Mouse (Mus musculus) liver, adult 2 months (tissue): ENCODE measurements around the gene Bace1. TPM values are rescaled to one million over a fixed set of nuclear protein-coding genes. Genes with fewer than 3 reads are reported as not detected.

Experiments used
- DNase-seq: peaks from one replicate; pipeline ENCODE4 v3.0.0-alpha.2; 2011; ENCODE audit warnings: low read depth, low spot score; ENCODE audit errors: extremely low read depth
- H3K27ac ChIP-seq: fragments of 200-500 bp; replicated peaks from 2 replicates; pipeline ENCODE4 v1.5.1; 2012; ENCODE audit warnings: low read depth, mild to moderate bottlenecking, control low read depth, inconsistent platforms, low read length; ENCODE audit not compliant: insufficient read depth
- H3K27me3 ChIP-seq: fragments of 200-500 bp; 2 replicates; pipeline ENCODE4 v1.6.1; 2012; ENCODE audit warnings: mild to moderate bottlenecking, moderate library complexity, low read length, inconsistent platforms; ENCODE audit not compliant: control insufficient read depth, insufficient read depth
- H3K36me3 ChIP-seq: fragments of 200-500 bp; 2 replicates; pipeline ENCODE4 v1.6.1; 2012; ENCODE audit warnings: low read length, inconsistent platforms; ENCODE audit not compliant: control insufficient read depth, insufficient read depth
- H3K4me1 ChIP-seq: fragments of 200-500 bp; 2 replicates; pipeline ENCODE4 v1.6.1; 2011; ENCODE audit warnings: low read length; ENCODE audit not compliant: control insufficient read depth, insufficient read depth
- H3K4me3 ChIP-seq: fragments of 200-500 bp; 2 replicates; pipeline ENCODE4 v1.5.1; 2011; ENCODE audit warnings: low read depth, mild to moderate bottlenecking, control low read depth, low read length, moderate library complexity; ENCODE audit not compliant: insufficient read depth
- H3K79me2 ChIP-seq: fragments of 200-500 bp; 2 replicates; pipeline ENCODE4 v1.6.1; 2012; ENCODE audit warnings: inconsistent platforms, mild to moderate bottlenecking, low read length, moderate library complexity; ENCODE audit not compliant: control insufficient read depth, insufficient read depth
- H3K9ac ChIP-seq: fragments of 200-500 bp; 2 replicates; pipeline ENCODE4 v1.6.1; 2012; ENCODE audit warnings: low read depth, mild to moderate bottlenecking, control low read depth, inconsistent platforms, low read length
- CTCF ChIP-seq: fragments of 200-500 bp; IDR thresholded peaks from 2 replicates; pipeline ENCODE4 v1.5.1; 2011; ENCODE audit warnings: low read depth, low read length, control low read depth
- POLR2A ChIP-seq: fragments of 200-500 bp; IDR thresholded peaks from 2 replicates; pipeline ENCODE4 v1.6.1; 2011; ENCODE audit warnings: low read length, control low read depth; ENCODE audit not compliant: insufficient read depth; ENCODE audit errors: extremely low read depth
- WGBS: fragments of 180-500 bp; shearing (Covaris S2); methylation state at CpG from one replicate; pipeline ENCODE4 v1.1.7; 2018; 5-methylcytosine and 5-hydroxymethylcytosine counted together
- polyA plus RNA-seq: library from polyadenylated mRNA; depleted of rRNA; stranded (reverse); fragments of >200 nt; gene quantifications from 2 replicates; pipeline ENCODE4 v1.2.3, GENCODE M21; 2012
- total RNA-seq: library from RNA; depleted of rRNA; stranded (reverse); fragments of >200 nt; gene quantifications from 2 replicates; pipeline ENCODE4 v1.2.3, GENCODE M21; 2014

The Bace1 gene
- total and polyA plus RNA-seq, 2 experiments, result 7.6 to 24.1 TPM

DNA sequence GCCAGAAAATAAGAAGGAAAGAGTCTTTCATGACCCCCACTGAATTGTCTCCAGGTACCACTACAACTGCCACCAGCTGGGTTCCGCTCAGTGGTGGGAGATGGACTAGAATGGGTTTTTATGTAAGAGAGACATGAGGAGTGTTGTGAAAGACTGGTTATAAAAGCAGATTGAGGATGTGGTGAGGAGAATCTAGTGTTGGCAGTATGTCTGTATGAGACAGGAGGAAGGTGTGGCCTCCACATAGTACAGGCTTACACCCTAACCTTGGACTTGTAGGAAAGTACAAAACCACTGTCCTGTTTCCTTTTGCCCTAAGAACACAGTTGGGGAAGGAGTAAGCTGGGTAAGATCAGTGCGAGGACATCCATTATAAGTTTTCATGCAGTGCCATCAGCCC is 15.3 kb downstream of the Bace1 start:
- no peak for TF ChIP-seq CTCF
- TF ChIP-seq POLR2A, result no peak
- 94% methylated on average over 2 of the region's 2 CpGs for WGBS

DNA sequence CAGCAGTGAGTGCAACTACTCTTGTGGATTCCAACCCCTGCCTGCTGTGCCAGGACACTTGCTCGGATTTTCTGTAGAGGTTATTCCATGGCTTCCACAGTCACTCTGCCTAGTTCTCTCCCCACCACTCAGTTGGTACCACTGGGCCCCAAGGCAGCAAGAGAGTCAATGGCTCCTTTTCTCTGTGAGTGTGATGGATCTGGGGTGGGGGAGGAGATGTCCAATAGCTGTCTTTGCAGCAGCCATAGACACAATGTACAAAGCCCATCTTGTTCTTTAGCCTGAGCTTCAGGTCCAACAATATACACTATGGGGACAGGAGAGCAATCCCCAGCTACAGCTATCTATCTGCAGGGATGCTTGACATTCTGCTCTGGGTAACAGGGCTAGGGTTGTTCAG is 15.8 kb downstream of the Bace1 start:
- DNase-seq, result no peak
- no peaks in the 10 kb centered on the region for H3K27me3 ChIP-seq
- H3K79me2 ChIP-seq, result no peaks in the 10 kb centered on the region; the same call in 1 of the 2 replicates
- H3K9ac ChIP-seq, result no peak overlapping the region
- no peak overlapping the region for H3K4me3 ChIP-seq
- H3K36me3 ChIP-seq, result peaks cover 23% of the 10 kb centered on the region
- H3K27ac ChIP-seq, result no peak overlapping the region
- 85% methylated on average over 1 of the region's 1 CpGs for WGBS
- TF ChIP-seq CTCF (no peak), POLR2A (no peak)
- peaks cover 16% of the 10 kb centered on the region for H3K4me1 ChIP-seq

More for the DNA sequence above, 15.3 kb downstream of the Bace1 start:
- Histone ChIP-seq H3K79me2 (no peaks in the 10 kb centered on the region; the same call in 1 of the 2 replicates), H3K4me1 (peaks cover 20% of the 10 kb centered on the region), H3K27ac (no peak overlapping the region), H3K4me3 (no peak overlapping the region), H3K36me3 (peaks cover 19% of the 10 kb centered on the region), H3K27me3 (no peaks in the 10 kb centered on the region), H3K9ac (no peak overlapping the region)
- DNase-seq, result no peak

DNA sequence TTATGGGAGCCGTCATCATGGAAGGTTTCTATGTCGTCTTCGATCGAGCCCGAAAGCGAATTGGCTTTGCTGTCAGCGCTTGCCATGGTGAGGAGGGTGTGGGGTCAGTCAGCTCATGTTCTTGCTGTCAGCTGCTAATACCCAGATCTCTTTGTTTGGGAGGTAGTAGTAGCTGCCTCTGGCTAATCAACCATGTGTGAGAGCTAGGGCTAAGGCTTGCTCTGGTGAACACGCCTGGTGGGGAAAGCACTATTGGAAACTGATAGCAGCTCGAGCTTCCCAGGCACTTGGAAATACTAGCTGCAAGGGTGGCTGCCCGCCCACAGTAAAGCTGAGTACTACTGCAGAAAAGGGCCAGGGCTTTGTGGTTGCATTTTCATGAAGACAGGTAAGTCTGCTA is 21.0 kb downstream of the Bace1 start:
- Histone ChIP-seq H3K36me3 (peaks cover 59% of the 10 kb centered on the region), H3K27ac (no peak overlapping the region), H3K9ac (no peak overlapping the region), H3K79me2 (no peaks in the 10 kb centered on the region), H3K4me1 (no peaks in the 10 kb centered on the region), H3K4me3 (no peak overlapping the region), H3K27me3 (no peaks in the 10 kb centered on the region)
- DNase-seq, result no peak
- WGBS, result 94% methylated on average over 10 of the region's 10 CpGs
- TF ChIP-seq POLR2A (no peak), CTCF (no peak)

DNA sequence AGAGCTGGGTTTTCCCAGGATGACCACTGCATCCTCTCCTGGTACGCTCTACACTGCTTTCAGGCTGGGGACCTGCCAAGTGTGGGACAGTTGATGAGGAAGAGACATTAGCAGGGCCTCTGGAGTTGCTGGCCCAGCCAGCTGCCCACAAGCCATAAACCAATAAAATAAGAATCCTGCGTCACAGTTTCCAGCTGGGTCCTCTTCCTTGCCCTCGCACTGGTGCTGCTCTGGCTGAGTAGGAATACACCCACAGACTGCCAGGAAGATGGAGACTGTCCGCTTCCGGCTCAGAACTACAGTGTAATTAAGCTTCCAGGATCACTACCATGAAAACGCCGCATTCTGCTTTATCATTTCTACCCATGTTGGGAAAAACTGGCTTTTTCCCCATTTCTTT is 23.4 kb downstream of the Bace1 start:
- no peaks in the 10 kb centered on the region for H3K4me1 ChIP-seq
- H3K27me3 ChIP-seq, result no peaks in the 10 kb centered on the region
- TF ChIP-seq POLR2A, result no peak
- no peak for TF ChIP-seq CTCF
- WGBS, result 91% methylated on average over 7 of the region's 7 CpGs
- no peak overlapping the region for H3K27ac ChIP-seq
- DNase-seq, result no peak
- H3K79me2 ChIP-seq, result no peaks in the 10 kb centered on the region
- H3K9ac ChIP-seq, result no peak overlapping the region
- no peak overlapping the region for H3K4me3 ChIP-seq
- H3K36me3 ChIP-seq, result peaks cover 77% of the 10 kb centered on the region

DNA sequence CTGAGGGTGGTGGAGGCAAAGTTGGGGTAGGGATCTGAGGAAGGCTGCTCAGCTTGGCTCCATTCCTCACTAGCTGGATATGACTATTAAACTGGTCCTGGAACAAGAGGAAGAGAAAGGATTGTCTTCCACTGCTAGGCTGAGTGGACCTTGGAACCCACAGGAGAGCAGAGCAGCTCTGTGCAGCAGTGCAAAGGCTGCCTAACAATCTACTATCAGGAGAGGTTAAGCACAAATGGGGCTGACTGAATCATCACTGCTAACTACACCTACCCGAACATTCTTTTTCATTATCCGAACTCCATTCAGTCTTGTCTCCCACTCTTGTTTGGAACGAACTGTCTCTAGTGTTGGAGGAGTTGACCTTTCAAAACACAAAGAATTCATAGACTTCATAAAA is 30.8 kb downstream of the Bace1 start:
- TF ChIP-seq CTCF (no peak), POLR2A (no peak)
- no peaks in the 10 kb centered on the region for H3K27me3 ChIP-seq
- peaks cover 54% of the 10 kb centered on the region for H3K36me3 ChIP-seq
- DNase-seq, result no peak
- H3K9ac ChIP-seq, result no peak overlapping the region
- H3K4me3 ChIP-seq, result no peak overlapping the region
- no peak overlapping the region for H3K27ac ChIP-seq
- peaks cover 4% of the 10 kb centered on the region; the same call in 1 of the 2 replicates for H3K4me1 ChIP-seq
- 92% methylated on average over 3 of the region's 3 CpGs for WGBS
- H3K79me2 ChIP-seq, result no peaks in the 10 kb centered on the region

DNA sequence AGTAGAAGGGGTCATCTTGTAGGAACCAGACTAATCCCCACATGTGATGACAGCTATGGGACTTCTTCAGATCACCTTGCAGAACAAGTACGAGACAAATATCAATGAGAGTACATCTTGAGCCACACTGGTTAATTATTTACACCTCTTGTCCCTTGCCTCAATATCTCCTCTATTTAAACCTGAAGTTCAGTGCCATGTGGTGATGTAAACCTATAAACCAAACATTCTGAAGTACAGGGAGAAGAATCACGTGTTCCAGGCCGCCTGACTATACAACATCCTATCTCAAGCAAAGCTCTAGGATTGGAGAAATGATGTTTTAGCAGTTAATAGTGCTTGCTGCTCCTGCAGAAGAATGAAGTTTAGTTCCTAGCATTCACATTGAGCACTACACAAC is 31.9 kb downstream of the Bace1 start:
- 22% methylated on average over 3 of the region's 3 CpGs for WGBS
- H3K9ac ChIP-seq, result no peak overlapping the region
- no peaks in the 10 kb centered on the region for H3K79me2 ChIP-seq
- peak; percentile 85 for DNase-seq
- no peaks in the 10 kb centered on the region for H3K27me3 ChIP-seq
- H3K4me3 ChIP-seq, result no peak overlapping the region
- TF ChIP-seq CTCF (no peak), POLR2A (no peak)
- H3K4me1 ChIP-seq, result peaks cover 4% of the 10 kb centered on the region; the same call in 1 of the 2 replicates
- no peak overlapping the region for H3K27ac ChIP-seq
- peaks cover 52% of the 10 kb centered on the region for H3K36me3 ChIP-seq
